In the genomic region with DNA sequence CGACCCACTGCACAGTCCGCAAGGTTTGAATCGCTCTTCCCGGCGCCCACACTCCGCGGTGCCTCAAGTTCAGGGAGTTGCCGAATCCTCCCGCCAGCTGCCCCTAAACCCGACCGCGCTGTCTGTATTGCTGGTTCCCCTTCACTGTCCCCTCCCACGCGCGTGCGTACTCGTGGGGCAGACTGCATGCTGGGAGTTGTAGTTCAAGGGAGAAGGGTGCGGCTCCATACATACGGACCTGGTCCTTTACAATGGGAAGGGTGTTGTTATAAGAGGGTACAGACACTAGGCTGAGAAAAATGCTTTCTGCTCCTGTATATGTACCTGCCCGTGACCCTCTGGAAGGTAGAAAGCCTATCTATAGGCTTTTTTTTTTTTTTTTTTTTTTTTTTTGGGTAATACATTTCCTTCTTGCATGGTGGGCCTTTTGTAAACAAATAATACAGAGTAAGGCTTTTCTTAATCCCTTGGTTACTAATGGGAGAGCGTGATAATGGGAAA, we compare ENCODE assay signal across 8 mouse cellular contexts. TPM values are rescaled to one million over a fixed set of nuclear protein-coding genes. Genes with fewer than 3 reads are reported as not detected.
DNase-seq lines count a peak whose midpoint lies in the region; ATAC-seq lines count a peak whose summit lies in the region.

Gene Tmod3 (minus strand): TSS at position 146 of the 501 bp plus-strand sequence.

- no peaks in the 10 kb centered on the region for H3K4me1 ChIP-seq in hindbrain, embryonic 11.5 days (replicated peaks; ENCODE audit: control insufficient read depth, insufficient read depth, low read length)

- H3K27me3 ChIP-seq in hindbrain, embryonic 11.5 days (ENCODE audit: control insufficient read depth, insufficient read depth, low read length): no peaks in the 10 kb centered on the region

- ATAC-seq in hindbrain, embryonic 11.5 days (ENCODE audit: low FRiP score): peak; percentile 98

- no peaks in the 10 kb centered on the region for H3K9me3 ChIP-seq in hindbrain, embryonic 11.5 days (ENCODE audit: control insufficient read depth, low read length)

- peak; percentile 94 for DNase-seq in Muller cell, postnatal 12 days (ENCODE audit: inconsistent ontology term)
- DNase-seq in cerebellum, adult 9-11 months: peak; percentile 94
- peak; percentile 88 to 98 for DNase-seq in frontal cortex, adult 2 months (ENCODE audit: extremely low spot score in 1 of 2, low spot score in 1 of 2)
- peak; percentile 97 for DNase-seq in hindbrain, embryonic 11.5 days (ENCODE audit: low spot score)
- DNase-seq in layer of hippocampus, postnatal 14 days (ENCODE audit: low spot score in 2 of 2): peak; percentile 89 to 96
- DNase-seq in lung, postnatal 14 days: peak; percentile 97
- DNase-seq in retina, adult 2 months (ENCODE audit: low read depth, low spot score): peak; percentile 84
- DNase-seq in thymus, postnatal 36 days: peak; percentile 95 to 96

- H3K4me3 ChIP-seq in hindbrain, embryonic 11.5 days (ENCODE audit: low read depth, low read length): peak within 1 kb of the TSS; percentile 84

- H3K27ac ChIP-seq in hindbrain, embryonic 11.5 days (ENCODE audit: low read depth, low read length): peak within 1 kb of the TSS; percentile 77; the same call in 1 of the 2 replicates

- WGBS in hindbrain, embryonic 11.5 days: 3% methylated on average over 21 of the region's 21 CpGs

- H3K36me3 ChIP-seq in hindbrain, embryonic 11.5 days (ENCODE audit: control insufficient read depth, insufficient read depth, low read length): no peaks in the 10 kb centered on the region

- peak within 1 kb of the TSS; percentile 61 for H3K4me2 ChIP-seq in hindbrain, embryonic 11.5 days (replicated peaks; ENCODE audit: low read depth, low read length)

- H3K9ac ChIP-seq in hindbrain, embryonic 11.5 days (ENCODE audit: low read depth, low read length): peak within 1 kb of the TSS; percentile 74

RNA-seq across cellular contexts. Expression of gene Tmod3, which starts in this region (rescaled TPM):
- 53.7 and 62.4 TPM in 2 replicates for polyA plus RNA-seq in frontal cortex, adult 2 months (2012; rRNA removed)
- 96.9 and 110 TPM in 2 replicates for polyA plus RNA-seq in hindbrain, embryonic 11.5 days (2014; fragmentation: Nextera tagmentation; extraction: Ambion mirVana)
- total RNA-seq in layer of hippocampus, postnatal 14 days (2021): 10 to 100 TPM; 51.5 to 61.4 TPM

Comparison
In these comparisons a context has a peak if more than half of its experiments do, and no peak if none do; other contexts are left out.
1. Peak in every context shown above with its lines: DNase-seq, ATAC-seq, H3K4me3 ChIP-seq and H3K27ac ChIP-seq.